Mouse (Mus musculus): ENCODE data around the gene Kctd20. TPM values are rescaled to one million over a fixed set of nuclear protein-coding genes. Genes with fewer than 3 reads are reported as not detected.

Gene Kctd20
- polyA plus RNA-seq (2015; fragmentation: Nextera tagmentation; extraction: Ambion mirVana) = 68.4 and 74.9 TPM in 2 replicates

DNA sequence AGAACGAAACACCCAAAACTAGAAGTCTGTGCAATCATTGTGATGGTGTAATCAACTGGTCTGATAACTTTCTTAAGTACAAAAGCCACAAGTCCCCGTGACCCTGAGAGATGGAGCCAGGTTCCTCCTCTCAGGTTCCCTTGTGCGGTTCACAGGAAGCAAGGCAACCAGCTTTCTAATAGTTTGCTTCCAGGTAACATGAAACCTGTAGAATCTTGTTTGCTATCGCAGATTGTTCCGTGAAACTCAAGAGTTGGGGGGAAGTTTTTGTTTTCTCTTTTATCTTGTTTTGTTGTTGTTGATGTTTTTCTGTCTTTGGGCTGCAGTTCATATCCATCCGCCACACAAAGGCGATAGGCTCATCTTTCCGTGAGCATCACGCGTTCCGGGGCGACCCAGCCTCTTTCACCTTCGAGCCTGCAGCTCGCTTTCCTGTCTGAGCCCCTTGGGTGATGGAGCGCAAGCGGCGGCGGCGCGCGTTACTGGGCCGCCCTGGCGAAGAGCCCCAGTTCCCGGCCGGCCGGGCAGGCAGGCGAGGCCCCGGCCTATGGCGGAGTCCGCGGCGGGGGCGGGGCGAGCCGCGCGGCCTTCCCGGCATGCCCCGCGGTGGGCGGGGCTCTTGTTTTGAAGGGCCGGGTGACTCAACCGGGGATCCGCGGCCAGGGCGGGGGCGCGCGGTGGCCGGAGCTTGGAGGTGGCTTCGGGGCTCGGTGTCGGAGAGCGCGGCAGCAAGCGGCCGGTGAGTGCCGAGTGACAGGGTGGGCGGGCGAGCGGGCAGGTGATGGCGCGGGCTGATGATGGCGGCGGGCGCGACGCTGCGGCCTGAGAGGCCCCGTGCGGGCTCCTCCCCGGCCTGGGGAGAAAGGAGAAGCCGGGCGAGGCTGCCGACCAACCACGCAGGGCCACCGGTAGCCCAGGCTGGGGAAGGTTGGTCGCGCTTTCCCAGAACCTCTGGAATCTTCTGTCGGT is at the start of gene Kctd20:
Gene Kctd20, plus strand, starts transcription at position 120 of the 969 bp plus-strand sequence.
- Histone ChIP-seq H3K4me1 (peaks cover 16% of the 10 kb centered on the region), H3K27me3 (replicated peaks) (no peaks in the 10 kb centered on the region), H3K4me3 (replicated peaks) (peak within 1 kb of the TSS; percentile 68), H3K27ac (peak within 1 kb of the TSS; percentile 97), H3K9ac (peak within 1 kb of the TSS; percentile 87), H3K9me3 (no peaks in the 10 kb centered on the region), H3K4me2 (peak within 1 kb of the TSS; percentile 71), H3K36me3 (no peaks in the 10 kb centered on the region)
- ATAC-seq (ENCODE audit: insufficient read depth, low FRiP score, low read depth) = peak; percentile 93
- 1% methylated on average over 77 of the region's 80 CpGs for WGBS

DNA sequence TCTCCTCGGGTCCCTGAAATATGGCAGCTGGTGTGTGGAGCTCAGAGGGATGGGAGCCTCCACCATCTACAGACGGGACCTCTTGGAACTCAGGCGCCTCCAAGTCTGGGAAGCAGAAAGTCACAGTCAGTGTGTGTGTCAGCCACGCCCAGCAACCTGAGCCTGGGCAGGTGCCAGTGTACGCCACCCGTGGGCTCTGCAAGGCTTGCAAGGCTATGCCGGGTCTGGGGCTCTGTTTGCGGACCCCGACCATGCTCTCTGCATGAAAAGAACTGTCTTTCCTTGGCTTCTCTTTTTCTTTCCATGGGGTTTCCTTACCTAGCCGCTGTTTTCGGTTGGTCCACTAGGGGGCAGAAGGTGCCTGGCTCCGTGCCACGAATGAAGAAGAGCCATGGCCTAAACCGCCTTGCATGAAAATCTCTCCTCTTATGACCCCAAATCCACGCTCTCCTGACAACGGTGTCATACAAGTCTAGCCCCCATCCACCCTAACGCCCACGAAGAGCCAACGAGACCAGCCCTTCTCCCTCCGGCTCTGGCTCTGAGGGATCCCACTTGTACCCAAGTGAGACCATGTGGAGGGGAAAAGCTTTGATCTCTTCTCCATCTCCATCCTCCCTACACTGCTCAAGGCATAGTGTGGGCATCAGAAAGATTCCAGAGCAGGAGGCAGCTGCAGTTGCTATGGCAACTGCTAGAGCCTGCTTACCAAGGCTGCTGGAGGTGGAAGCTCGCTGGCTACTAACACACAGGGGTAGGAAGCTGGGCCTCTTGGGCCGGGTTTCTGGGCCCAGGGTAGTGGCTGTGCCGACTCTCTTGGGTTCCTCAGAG is 47.0 kb upstream of the Kctd20 start:
- no peak for ATAC-seq (ENCODE audit: insufficient read depth, low FRiP score, low read depth)
- H3K27me3 ChIP-seq (replicated peaks) = no peaks in the 10 kb centered on the region
- H3K36me3 ChIP-seq = no peaks in the 10 kb centered on the region
- no peak overlapping the region for H3K27ac ChIP-seq
- H3K4me2 ChIP-seq = no peak overlapping the region
- no peaks in the 10 kb centered on the region for H3K4me1 ChIP-seq
- 32% methylated on average over 23 of the region's 23 CpGs for WGBS
- no peaks in the 10 kb centered on the region for H3K9me3 ChIP-seq
- no peak overlapping the region for H3K9ac ChIP-seq
- H3K4me3 ChIP-seq (replicated peaks) = no peak overlapping the region

DNA sequence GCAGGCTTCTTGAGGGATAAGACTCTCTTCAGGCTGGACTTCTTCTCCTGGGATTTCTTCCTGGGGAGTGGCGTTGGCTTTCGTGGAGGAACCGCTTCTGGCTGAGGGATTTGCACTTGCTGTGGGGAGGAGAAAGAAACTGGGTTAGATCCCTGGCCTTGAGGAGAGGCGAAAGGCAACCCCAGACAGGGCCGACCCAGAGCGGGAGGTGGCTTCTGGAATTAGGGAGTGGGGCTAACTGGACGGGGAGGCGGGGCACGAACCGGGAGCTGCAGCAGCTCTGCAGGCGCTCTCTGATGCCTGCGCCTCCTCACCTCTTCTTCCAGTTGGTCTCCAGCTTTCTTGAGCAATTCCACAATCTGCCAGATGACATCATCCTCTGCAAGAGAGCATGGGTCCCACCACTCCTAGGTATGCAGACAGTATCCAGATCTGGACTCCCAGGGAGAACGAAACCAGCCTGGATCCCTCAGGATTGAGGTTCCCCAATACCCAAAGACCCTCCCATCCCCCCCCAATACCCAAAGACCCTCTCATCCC is 46.3 kb upstream of the Kctd20 start:
- H3K27me3 ChIP-seq (replicated peaks) = no peaks in the 10 kb centered on the region
- no peak overlapping the region for H3K9ac ChIP-seq
- H3K4me1 ChIP-seq = no peaks in the 10 kb centered on the region
- no peaks in the 10 kb centered on the region for H3K36me3 ChIP-seq
- no peak overlapping the region for H3K4me3 ChIP-seq (replicated peaks)
- no peak for ATAC-seq (ENCODE audit: insufficient read depth, low FRiP score, low read depth)
- WGBS = 74% methylated on average over 13 of the region's 13 CpGs
- no peaks in the 10 kb centered on the region for H3K9me3 ChIP-seq
- H3K4me2 ChIP-seq = no peak overlapping the region
- no peak overlapping the region for H3K27ac ChIP-seq

DNA sequence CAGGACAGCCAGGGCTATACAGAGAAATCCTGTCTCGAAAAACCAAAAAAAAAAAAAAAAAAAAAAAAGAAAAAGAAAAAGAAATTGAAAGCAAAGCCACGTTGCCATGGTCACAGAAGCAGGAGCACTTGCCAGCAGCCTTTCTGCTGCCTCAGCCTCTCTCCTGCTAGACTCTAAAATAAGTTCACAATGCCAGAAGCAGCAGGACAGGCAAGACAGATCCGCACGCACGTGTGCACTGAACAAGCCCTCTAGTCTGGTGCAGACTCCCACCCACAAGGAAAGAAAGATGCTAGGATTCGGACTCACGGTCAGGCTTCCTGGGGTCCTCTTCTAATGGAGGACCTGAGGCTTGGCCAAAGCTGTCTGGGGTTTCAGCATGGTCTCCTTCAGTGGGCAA is 43.8 kb upstream of the Kctd20 start:
- Histone ChIP-seq H3K27ac (no peak overlapping the region), H3K9ac (no peak overlapping the region), H3K9me3 (no peaks in the 10 kb centered on the region), H3K27me3 (replicated peaks) (no peaks in the 10 kb centered on the region), H3K36me3 (no peaks in the 10 kb centered on the region), H3K4me1 (no peaks in the 10 kb centered on the region), H3K4me3 (replicated peaks) (no peak overlapping the region), H3K4me2 (no peak overlapping the region)
- no peak for ATAC-seq (ENCODE audit: insufficient read depth, low FRiP score, low read depth)
- whole genome bisulfite sequencing = 79% methylated on average over 7 of the region's 7 CpGs

DNA sequence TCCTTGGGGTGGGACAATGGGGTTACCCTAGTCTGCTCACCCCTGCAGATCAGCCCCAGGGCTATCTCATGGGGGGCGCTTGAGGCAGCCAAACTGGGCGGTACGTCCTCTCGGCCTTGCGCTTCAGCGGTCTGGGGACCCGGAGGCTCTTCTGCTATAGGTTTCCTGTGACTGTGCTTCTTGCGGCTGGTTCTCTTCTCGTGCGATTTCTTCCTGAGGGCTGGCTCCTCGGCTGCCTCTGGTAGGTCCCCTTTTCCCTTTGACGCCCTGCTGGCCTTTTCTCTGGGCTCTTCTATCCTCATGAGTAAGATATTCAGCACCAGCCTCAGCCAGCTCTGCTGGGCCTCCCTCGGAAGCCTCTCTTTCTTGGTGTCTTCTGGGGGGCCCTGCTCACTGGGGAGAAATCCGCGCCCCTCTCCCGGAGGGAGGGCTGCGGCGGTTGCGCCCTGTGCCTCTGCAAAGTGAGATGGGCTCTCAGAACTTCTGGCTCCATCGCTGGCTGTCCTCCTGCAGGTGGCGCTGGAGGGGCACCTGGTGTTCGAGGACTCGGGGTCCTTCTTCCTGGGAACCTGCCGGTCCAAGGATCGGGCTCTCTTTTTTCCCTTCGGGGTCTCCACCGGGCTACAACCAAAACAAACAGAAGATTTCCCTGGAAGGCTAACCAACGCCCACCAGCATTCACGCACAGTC is 42.4 kb upstream of the Kctd20 start:
- Histone ChIP-seq H3K4me1 (no peaks in the 10 kb centered on the region), H3K9me3 (no peaks in the 10 kb centered on the region), H3K9ac (no peak overlapping the region), H3K36me3 (no peaks in the 10 kb centered on the region), H3K27me3 (replicated peaks) (no peaks in the 10 kb centered on the region), H3K27ac (no peak overlapping the region), H3K4me2 (peak overlapping the region; percentile 51), H3K4me3 (replicated peaks) (peak overlapping the region; percentile 22)
- no peak for ATAC-seq (ENCODE audit: insufficient read depth, low FRiP score, low read depth)
- 10% methylated on average over 27 of the region's 29 CpGs for WGBS

DNA sequence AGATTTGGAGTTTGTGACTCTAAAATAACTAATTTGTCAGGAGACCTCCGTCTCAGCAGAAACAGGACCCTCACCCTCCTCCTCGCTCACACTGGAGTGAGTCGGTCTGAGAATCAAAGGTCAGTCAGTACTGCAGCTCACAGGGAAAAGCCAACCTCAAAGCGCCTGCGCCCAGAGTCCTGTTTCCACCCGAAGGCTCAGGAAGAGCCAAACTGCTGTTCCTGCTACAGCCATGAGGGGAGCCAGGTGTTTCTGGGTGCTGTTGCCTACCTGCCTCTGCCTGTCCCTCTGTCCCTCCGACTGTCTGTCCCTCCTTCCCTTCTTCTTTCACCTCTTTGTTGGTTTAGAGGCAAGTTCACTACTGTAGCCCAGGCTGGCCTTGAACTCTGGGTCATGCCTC is 41.6 kb upstream of the Kctd20 start:
- peak overlapping the region; percentile 51; the same call in 1 of the 2 replicates for H3K4me2 ChIP-seq
- H3K27ac ChIP-seq = no peak overlapping the region
- H3K4me1 ChIP-seq = no peaks in the 10 kb centered on the region
- no peaks in the 10 kb centered on the region for H3K9me3 ChIP-seq
- no peak overlapping the region for H3K9ac ChIP-seq
- H3K27me3 ChIP-seq (replicated peaks) = no peaks in the 10 kb centered on the region
- H3K36me3 ChIP-seq = no peaks in the 10 kb centered on the region
- no peak for ATAC-seq (ENCODE audit: insufficient read depth, low FRiP score, low read depth)
- no peak overlapping the region for H3K4me3 ChIP-seq (replicated peaks)
- WGBS = 30% methylated on average over 7 of the region's 7 CpGs

DNA sequence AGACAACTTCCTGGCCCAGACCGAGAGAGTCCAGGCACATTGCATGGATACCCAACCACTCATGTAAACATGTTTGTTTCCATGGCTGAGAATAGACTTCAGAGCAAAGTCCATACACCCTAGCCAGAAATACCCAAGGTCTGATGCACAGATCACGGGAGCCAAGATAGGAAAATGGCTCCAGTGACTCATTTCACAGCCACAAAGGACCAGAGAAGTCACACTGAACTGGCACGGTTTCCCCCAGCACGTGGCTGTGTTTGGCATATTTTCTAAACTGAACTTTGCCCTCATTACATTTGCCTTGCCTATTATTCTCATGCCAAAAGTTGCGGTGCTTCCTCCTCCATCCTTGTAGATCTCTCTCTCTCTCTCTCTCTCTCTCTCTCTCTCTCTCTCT is 38.5 kb upstream of the Kctd20 start:
- Histone ChIP-seq H3K27me3 (replicated peaks) (no peaks in the 10 kb centered on the region), H3K36me3 (no peaks in the 10 kb centered on the region), H3K4me3 (replicated peaks) (no peak overlapping the region), H3K4me2 (no peak overlapping the region), H3K9me3 (no peaks in the 10 kb centered on the region), H3K4me1 (no peaks in the 10 kb centered on the region), H3K27ac (no peak overlapping the region), H3K9ac (no peak overlapping the region)
- no peak for ATAC-seq (ENCODE audit: insufficient read depth, low FRiP score, low read depth)
- 39% methylated on average over 5 of the region's 5 CpGs for whole genome bisulfite sequencing

DNA sequence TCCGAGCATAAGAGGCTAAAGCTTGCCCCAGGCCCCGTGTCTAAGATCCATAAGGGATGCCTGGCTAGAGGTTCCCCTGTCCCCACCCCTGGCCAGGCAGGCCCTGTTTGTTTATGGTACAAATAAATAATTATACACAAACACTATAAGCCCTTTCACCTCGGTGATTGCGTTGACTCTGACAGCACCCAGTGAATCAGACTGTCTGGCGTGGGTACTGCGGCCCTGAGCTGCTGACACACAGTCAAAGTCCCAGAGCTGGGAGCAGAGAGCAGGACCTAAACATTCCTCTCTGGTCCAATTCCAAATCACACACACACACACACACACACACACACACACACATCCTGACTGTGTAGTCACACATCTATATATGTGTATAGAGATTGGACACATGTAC is 37.8 kb upstream of the Kctd20 start:
- no peak overlapping the region for H3K4me3 ChIP-seq (replicated peaks)
- no peak for ATAC-seq (ENCODE audit: insufficient read depth, low FRiP score, low read depth)
- H3K4me1 ChIP-seq = no peaks in the 10 kb centered on the region
- H3K9ac ChIP-seq = no peak overlapping the region
- no peak overlapping the region for H3K27ac ChIP-seq
- H3K36me3 ChIP-seq = no peaks in the 10 kb centered on the region
- no peaks in the 10 kb centered on the region for H3K9me3 ChIP-seq
- WGBS = 62% methylated on average over 6 of the region's 6 CpGs
- no peak overlapping the region for H3K4me2 ChIP-seq
- H3K27me3 ChIP-seq (replicated peaks) = no peaks in the 10 kb centered on the region

DNA sequence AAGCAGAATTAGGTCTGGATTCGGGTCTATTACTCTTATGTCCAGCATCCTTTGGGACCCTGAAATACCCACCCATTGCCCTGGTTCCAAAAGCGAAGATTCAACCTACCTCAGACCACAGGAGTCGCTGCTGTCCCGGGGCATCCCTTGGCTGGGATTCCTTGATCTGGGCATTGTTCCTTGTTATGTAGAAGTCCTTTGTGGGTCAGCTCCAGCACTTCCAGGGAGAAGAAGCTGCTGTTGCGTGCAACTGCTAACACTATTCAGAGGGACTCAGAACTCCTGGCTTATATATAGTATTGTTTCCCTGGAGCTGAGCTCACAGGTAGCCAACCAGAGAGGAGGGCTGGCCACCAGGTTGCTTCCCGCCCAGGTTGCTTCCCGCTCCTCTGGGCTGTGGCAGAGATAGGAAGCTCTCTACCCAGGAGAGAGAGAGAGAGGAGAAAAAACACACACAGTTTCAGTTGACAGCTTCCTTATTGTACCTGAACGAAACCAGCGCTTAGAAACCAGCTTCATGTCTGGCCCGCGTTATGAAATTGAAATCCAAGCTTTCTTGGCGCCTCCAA is 36.6 kb upstream of the Kctd20 start, which contains the start of gene 4930539E08Rik:
Gene 4930539E08Rik, minus strand, starts transcription at position 265 of the 569 bp plus-strand sequence.
- no peaks in the 10 kb centered on the region for H3K4me1 ChIP-seq
- ATAC-seq (ENCODE audit: insufficient read depth, low FRiP score, low read depth) = no peak
- no peak within 1 kb of the TSS for H3K4me2 ChIP-seq
- no peaks in the 10 kb centered on the region for H3K27me3 ChIP-seq (replicated peaks)
- H3K27ac ChIP-seq = no peak within 1 kb of the TSS
- no peak within 1 kb of the TSS for H3K9ac ChIP-seq
- H3K9me3 ChIP-seq = no peaks in the 10 kb centered on the region
- no peak within 1 kb of the TSS for H3K4me3 ChIP-seq (replicated peaks)
- 67% methylated on average over 12 of the region's 12 CpGs for WGBS
- no peaks in the 10 kb centered on the region for H3K36me3 ChIP-seq

DNA sequence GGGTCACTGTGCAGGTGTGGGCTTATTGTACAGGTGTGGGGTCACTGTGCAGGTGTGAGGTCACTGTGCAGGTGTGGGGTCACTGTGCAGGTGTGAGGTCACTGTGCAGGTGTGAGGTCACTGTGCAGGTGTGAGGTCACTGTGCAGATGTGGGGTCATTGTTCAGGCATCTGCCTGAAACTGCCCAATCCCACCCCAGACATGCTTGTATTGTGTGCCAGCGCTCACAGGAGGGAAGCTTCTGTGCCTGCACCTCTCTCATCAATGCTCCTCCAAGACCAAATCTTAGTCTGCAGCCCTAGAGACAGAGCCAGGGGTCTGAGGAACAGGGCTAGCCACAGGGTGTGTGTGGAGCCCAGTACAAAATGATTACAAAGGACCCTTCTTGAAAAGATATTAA is 35.2 kb upstream of the Kctd20 start:
- no peaks in the 10 kb centered on the region for H3K4me1 ChIP-seq
- no peaks in the 10 kb centered on the region for H3K9me3 ChIP-seq
- no peak for ATAC-seq (ENCODE audit: insufficient read depth, low FRiP score, low read depth)
- WGBS = 84% methylated on average over 1 of the region's 1 CpGs
- no peak overlapping the region for H3K4me2 ChIP-seq
- H3K4me3 ChIP-seq (replicated peaks) = no peak overlapping the region
- no peaks in the 10 kb centered on the region for H3K27me3 ChIP-seq (replicated peaks)
- no peak overlapping the region for H3K9ac ChIP-seq
- no peaks in the 10 kb centered on the region for H3K36me3 ChIP-seq
- no peak overlapping the region for H3K27ac ChIP-seq

DNA sequence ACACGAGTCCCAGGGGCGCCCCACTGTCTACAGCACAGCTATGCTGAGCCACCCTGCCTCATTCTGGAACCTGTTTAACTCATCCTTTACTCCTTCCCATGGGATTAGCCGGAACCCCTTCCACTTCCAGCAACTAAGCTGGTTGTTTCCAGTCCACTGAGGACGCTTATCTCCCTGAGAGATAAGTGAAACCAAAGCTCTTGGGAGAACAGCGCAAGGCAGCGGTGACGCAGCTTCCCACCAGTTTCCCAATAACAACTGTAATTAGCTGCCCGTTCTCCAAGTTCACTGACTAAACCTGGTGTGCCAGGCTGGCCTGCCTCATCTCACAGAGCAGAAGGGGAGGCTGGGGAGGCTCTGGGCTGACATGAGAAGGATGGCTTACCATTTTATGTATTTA is 30.7 kb upstream of the Kctd20 start:
- Histone ChIP-seq H3K27ac (no peak overlapping the region), H3K4me1 (no peaks in the 10 kb centered on the region), H3K27me3 (replicated peaks) (no peaks in the 10 kb centered on the region), H3K9me3 (no peaks in the 10 kb centered on the region), H3K4me3 (replicated peaks) (no peak overlapping the region), H3K36me3 (no peaks in the 10 kb centered on the region), H3K4me2 (no peak overlapping the region), H3K9ac (no peak overlapping the region)
- WGBS = 67% methylated on average over 8 of the region's 8 CpGs
- no peak for ATAC-seq (ENCODE audit: insufficient read depth, low FRiP score, low read depth)
